Mouse (Mus musculus): ENCODE results near the gene Igdcc3. TPM values are rescaled to one million over a fixed set of nuclear protein-coding genes. Genes with fewer than 3 reads are reported as not detected.
A peak's percentile ranks its signal among the peaks of the same experiment; 100 is the strongest.

Igdcc3 gene
- polyA plus RNA-seq, 1 experiment, result not detected

DNA sequence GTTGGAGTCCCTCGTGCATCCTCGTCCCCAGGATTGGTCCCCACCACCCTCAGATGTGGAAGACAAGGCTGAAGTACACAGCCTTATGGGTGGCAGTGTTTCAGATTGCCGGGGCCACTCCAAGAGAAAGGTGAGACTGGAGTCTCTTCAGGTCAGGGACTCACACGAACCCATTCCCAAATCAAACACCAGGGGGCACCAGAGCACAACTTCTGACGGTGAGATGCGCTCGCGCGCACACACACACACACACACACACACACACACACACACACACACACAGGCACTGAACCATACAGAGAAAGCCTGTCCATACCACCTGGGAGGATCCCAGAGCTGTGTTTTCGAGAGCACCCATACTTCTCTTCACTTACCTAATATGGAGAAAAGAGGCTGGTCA is 7.2 kb upstream of the Igdcc3 start:
- DNase-seq (ENCODE audit: low read depth, low spot score), result peak; percentile 39
- WGBS, result 7% methylated on average over 10 of the region's 10 CpGs

GRCm38 (mm10) chr9:65135126-65135525 is 5.9 kb upstream of the Igdcc3 start:
- no peak for DNase-seq (ENCODE audit: low read depth, low spot score)
- 90% methylated on average over 4 of the region's 4 CpGs for WGBS

DNA sequence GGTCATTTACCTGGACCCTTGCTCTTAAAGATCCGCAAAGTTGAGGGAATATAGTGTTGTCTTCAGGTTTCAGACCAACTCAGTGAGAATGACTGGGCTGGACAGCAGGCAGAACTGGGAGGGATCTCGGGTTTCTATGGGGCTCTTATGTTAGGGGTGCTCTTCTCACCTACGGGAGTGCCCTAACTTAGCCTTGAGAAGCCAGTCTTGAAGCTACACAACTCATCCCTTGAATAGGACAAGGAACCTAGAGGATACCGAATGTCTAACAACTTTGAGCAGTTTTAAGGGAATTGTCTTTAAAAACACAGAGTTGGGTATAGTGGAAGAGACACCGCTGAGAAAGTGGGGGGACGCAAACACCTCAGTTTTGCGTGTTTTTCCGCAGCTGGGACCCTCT is 498 bp upstream of the Igdcc3 start:
- DNase-seq (ENCODE audit: low read depth, low spot score), result no peak
- 11% methylated on average over 8 of the region's 8 CpGs for WGBS

DNA sequence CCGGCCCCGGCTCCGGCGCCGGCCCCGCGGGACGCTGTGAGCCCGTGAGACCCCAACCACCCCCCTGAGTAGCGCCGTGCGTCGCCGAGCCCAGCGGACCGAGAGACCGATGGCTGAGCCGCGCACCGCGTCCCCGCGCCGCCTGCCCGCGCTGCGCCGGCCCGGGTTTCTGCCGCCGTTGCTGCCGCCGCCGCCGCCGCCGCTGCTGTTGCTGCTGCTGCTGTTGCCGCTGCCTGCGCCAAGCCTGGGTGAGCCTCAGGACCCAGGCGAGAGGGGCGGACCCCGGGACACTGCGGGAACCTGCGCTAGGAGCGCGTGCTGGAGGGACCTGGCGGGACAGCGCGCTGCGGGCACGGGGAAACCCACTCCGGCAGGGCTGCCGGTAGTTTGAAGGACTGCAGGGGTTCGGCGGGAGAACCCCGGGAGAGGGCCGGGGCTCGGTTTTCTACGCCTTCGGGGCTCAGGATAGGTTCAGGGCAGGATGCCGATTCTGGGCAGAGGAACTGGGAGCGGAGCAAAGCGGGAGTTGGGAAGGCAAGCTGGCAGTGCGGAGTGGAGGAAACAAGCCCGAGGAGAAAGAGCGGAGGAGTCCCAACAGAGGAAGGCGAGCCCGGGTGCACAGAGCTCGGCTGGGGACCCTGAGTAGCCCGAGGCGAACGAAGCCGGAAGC is 452 bp downstream of the Igdcc3 start:
- under 1% methylated on average over 68 of the region's 73 CpGs for WGBS
- no peak for DNase-seq (ENCODE audit: low read depth, low spot score)

GRCm38 (mm10) chr9:65141976-65142318 is 958 bp downstream of the Igdcc3 start:
- 2% methylated on average over 17 of the region's 17 CpGs for WGBS
- DNase-seq (ENCODE audit: low read depth, low spot score), result no peak

GRCm38 (mm10) chr9:65142399-65142798 is 1.4 kb downstream of the Igdcc3 start:
- WGBS, result 9% methylated on average over 8 of the region's 8 CpGs
- no peak for DNase-seq (ENCODE audit: low read depth, low spot score)

GRCm38 (mm10) chr9:65146001-65146400 is 5.0 kb downstream of the Igdcc3 start:
- no peak for DNase-seq (ENCODE audit: low read depth, low spot score)
- WGBS, result 86% methylated on average over 5 of the region's 5 CpGs

GRCm38 (mm10) chr9:65148507-65148906 is 7.5 kb downstream of the Igdcc3 start:
- 83% methylated on average over 7 of the region's 7 CpGs for WGBS
- DNase-seq (ENCODE audit: low read depth, low spot score), result no peak

DNA sequence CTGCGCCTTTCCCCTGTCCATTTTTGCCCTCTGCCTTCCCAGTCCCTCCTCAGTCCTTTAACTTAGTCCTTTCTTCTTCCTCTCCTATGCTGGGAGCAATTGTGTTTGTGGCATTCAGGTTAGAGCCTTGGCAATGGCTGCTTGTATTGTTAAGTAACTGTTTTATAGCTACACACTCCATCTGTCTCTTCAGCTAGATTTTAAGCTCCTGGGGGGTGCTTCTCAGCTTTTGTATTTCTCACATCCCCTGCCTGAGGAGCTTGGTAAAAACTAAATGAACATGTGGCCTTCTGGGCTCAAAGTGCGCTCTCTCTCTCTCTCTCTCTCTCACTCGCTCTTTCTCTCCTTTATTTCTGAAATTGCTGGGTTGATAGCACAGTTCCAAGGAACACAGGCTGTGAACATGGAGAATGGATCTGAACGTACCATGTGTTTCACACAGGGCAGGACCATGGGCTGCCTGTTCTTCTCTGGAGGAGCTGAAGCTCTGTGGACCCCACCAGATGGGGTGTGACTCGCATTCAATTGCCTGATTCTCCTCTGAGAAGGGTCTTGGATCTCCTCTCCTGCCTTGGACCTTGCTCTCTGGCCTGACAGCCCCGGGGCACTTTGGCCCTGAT is 11.8 kb downstream of the Igdcc3 start:
- DNase-seq (ENCODE audit: low read depth, low spot score), result no peak
- WGBS, result 74% methylated on average over 6 of the region's 6 CpGs

GRCm38 (mm10) chr9:65153331-65153711 is 12.3 kb downstream of the Igdcc3 start:
- WGBS, result 49% methylated on average over 5 of the region's 5 CpGs
- no peak for DNase-seq (ENCODE audit: low read depth, low spot score)

DNA sequence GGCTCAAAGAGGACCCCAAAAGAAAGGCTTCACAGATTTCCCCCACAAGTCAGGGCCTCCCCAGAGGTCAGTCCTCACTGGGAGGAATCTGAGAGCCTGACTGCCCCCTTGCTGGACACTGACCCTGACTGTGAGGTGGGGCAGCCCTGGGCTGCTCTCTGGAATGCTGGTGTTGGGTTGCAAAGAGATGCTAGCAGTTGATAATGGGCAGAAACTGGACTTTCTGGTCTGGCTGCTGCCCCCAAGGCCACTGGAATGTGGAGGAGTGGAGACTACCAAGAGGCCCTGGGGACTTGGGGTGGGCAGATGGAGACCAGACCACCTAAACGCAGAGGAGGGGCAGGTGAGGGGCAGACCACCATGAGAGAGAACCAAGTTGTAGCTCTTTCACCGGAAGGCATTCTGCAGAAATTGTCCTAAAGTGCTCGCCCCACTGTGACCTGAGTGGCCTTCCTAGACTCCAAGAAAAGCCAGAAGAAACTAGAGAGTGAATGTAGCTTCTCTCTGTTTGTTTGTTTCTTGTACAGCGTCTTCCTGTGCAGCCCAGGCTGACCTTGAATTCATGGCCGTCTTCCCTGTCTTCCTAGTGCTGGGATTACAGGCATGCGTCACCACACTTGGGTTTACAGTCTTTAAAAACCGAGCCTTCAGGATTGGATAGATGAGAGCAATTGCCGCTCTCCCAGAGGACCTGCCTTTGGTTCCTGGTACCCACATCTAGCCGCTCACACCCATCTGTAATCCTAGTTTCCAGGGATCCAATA is 13.9 kb downstream of the Igdcc3 start:
- WGBS, result 73% methylated on average over 9 of the region's 9 CpGs
- no peak for DNase-seq (ENCODE audit: low read depth, low spot score)

DNA sequence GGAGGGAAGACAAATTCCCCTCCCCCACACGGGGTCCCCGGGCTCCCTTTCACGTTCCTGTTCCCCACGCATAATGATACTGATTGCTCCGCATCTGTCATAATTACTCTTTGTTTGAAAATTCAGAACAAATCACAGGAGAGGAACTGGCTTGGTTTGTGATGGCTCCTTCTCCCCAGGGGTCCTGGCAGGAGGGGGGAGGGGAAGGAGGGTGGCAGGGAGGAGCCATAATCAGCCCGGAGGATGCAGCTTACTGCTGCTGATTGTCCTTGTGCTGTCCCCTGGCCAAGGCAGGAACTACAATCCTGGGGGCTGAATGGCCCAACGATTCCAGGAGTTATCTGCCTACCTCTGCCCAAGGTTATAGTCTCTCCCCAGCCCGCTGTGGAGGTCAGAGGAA is 15.6 kb downstream of the Igdcc3 start:
- 23% methylated on average over 8 of the region's 8 CpGs for WGBS
- DNase-seq (ENCODE audit: low read depth, low spot score), result no peak

- 70% methylated on average over 6 of the region's 6 CpGs for whole genome bisulfite sequencing
- no peak for DNase-seq (ENCODE audit: low read depth, low spot score)
Measured at GRCm38 (mm10) chr9:65157631-65158030, 16.6 kb downstream of the Igdcc3 start.

- 73% methylated on average over 4 of the region's 4 CpGs for WGBS
- DNase-seq (ENCODE audit: low read depth, low spot score), result no peak
Measured at GRCm38 (mm10) chr9:65161188-65161587, 20.2 kb downstream of the Igdcc3 start.

DNA sequence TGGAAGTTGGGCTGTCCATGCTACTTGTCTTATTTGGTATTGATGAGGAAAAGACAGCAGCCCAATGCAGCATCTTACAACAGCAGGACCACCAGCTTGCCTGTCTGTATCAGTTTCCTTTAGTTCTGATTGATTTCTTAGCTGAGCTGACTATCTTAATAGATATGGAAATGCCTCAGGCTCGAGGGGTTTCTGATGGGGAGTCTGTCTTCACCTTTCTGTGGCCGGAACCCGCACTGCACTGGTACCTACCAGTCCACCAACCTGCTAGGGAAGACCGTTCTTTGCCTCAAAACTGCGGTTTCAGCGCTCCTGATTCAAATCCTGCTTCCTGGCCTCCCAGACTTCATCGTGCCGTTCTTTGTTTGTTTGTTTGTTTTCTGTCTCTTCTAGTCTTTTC is 20.9 kb downstream of the Igdcc3 start:
- DNase-seq (ENCODE audit: low read depth, low spot score), result no peak
- WGBS, result 67% methylated on average over 8 of the region's 8 CpGs

GRCm38 (mm10) chr9:65162711-65163639 is 22.0 kb downstream of the Igdcc3 start:
- 5% methylated on average over 67 of the region's 69 CpGs for WGBS
- no peak for DNase-seq (ENCODE audit: low read depth, low spot score)

DNA sequence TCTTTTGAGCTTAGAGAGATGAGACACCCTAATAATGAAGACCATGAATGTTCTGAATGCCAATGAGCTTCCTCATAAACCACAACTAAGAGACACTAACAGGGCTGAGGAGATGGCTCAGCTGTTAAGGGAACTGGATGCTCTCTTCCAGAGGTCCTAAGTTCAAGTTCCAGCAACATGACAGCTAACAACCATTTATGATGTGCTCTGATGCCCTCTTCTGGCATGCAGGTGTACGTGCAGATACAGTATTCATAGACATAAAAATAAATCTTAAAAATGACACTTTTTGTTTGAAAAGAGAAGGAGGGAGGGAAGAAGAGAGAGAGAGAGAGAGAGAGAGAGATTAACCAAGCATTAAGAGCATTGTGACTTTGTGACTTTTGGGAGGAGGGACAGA is 23.9 kb downstream of the Igdcc3 start:
- DNase-seq (ENCODE audit: low read depth, low spot score), result no peak
- 16% methylated on average over 1 of the region's 1 CpGs for WGBS

DNA sequence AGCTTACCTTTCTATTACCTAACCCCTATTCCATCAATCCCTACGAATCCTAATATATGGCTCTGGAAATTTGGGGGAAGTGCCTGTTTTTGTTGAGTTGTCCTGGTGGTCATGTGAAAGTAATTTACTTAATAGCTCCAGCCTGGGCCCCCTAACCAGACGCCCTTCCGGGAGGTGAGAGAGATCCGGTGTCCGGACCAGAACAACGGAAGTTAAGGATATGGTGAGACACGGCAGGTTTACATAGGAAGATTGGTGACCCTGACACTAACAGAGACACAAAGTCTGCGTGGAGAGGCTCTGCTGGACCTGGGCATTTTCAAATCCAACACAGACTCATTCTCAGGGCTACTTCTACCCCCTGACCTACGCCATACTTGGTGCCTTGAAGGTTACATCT is 25.4 kb downstream of the Igdcc3 start:
- WGBS, result 72% methylated on average over 9 of the region's 9 CpGs
- DNase-seq (ENCODE audit: low read depth, low spot score), result no peak

- WGBS, result 53% methylated on average over 6 of the region's 6 CpGs
- no peak for DNase-seq (ENCODE audit: low read depth, low spot score)
Measured at GRCm38 (mm10) chr9:65168534-65168933, 27.5 kb downstream of the Igdcc3 start.

DNA sequence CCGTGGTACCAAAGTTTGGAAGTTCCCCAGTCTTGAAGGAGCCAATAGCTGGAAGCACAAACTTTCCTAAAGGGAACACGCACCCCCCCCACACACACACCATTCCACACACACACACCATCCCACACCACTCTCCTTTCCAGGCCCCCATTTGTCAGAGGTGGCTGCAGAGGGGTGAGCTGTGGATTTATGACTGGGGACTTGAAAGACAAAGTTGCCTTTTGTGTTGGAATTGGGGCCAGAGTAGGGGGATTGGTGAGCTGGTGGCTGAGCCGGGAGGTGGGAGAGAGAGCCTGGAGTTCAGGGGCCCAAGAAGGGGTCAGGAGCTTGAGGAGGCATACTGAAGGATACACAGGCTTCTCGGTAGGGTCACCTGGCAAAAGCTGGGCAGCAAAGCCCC is 28.0 kb downstream of the Igdcc3 start:
- no peak for DNase-seq (ENCODE audit: low read depth, low spot score)
- WGBS, result 87% methylated on average over 4 of the region's 4 CpGs
